Mouse (Mus musculus): ENCODE measurements around the gene Mylk2. TPM values are rescaled to one million over a fixed set of nuclear protein-coding genes. Genes with fewer than 3 reads are reported as not detected.
A peak's percentile ranks its signal among the peaks of the same experiment; 100 is the strongest.

Gene Mylk2
- polyA plus RNA-seq, 3 experiments from 2014 or later: not detected

DNA sequence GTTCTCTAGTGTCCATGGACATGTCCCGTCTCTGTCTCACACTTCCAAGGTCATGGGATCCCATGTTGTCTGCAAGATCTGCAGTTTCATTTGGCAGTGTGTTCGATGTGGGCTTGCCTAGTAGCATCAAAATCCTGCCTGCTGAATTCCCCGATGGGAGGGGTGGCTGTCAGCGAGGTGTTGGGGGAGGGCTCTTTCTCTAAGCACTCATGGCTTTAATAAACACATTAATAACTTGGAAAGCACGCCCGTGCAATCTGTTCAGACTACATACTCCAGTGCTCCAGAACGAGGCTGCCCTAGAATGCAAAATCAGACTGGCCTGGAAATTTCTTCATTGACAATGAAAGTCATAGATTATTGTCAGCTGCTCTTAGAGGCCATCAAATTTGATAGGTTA lies 35.9 kb downstream of the Mylk2 start:
- no peak for ATAC-seq

DNA sequence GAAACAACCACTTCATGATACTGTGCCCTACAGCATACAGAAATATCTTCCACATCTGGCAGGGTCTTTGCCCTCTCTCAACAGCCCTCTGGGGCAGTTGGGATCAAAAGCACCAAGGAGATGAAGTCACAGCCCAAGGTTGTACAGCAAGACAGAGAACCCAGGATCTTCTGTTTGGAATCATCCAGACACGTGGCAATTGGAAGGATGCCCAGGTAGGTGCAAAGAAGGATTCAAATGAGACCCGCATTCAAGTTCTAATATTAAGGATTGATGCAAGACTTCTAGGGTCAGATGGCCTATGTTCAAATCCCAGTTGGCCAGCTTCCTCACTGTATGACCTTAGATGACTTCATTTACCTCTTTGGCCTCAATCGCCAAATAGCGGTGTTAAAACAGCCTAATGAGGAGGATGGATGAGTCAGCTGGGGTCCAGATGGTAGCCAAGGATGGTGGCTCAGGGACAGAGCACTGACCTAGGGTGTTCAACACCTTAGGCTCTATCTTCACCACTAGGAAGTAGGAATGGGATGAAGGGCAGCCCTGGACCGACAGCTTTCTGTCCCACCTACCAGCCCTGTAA lies 37.4 kb downstream of the Mylk2 start:
- ATAC-seq: no peak

DNA sequence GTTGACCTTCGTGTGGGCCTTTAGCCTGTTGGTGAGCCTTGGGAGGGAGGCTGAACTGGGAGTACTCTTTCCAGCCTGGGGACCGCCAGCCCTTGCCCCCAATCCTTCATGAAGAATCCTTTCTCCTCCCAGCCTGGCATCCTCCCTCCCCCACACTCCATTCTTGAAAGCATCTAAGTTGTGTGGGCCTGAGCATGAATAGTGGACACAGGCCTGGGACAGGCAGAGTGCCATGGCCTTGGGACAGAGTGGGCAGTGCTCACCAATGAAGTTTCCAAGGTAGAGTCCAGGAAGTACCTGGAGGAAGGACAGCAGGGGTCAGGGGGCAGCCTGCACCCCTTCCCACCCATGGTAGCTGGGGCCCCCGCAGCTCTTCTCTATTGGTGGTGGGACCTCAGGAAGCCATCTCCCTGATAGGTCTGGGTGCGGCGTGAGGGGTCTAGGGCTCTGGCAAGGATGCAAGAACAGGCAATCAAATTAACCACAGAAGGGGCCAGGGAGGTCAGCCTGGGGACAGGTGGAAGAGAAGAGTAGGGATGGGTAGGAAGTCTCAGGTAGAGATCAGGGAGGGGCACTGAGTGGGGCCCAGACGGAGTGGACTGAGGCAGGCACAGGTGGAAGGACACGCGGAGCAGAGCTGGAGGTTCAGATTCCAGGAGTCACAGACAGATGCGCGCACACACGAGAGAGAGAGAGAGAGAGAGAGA lies 39.4 kb downstream of the Mylk2 start:
- ATAC-seq: no peak

DNA sequence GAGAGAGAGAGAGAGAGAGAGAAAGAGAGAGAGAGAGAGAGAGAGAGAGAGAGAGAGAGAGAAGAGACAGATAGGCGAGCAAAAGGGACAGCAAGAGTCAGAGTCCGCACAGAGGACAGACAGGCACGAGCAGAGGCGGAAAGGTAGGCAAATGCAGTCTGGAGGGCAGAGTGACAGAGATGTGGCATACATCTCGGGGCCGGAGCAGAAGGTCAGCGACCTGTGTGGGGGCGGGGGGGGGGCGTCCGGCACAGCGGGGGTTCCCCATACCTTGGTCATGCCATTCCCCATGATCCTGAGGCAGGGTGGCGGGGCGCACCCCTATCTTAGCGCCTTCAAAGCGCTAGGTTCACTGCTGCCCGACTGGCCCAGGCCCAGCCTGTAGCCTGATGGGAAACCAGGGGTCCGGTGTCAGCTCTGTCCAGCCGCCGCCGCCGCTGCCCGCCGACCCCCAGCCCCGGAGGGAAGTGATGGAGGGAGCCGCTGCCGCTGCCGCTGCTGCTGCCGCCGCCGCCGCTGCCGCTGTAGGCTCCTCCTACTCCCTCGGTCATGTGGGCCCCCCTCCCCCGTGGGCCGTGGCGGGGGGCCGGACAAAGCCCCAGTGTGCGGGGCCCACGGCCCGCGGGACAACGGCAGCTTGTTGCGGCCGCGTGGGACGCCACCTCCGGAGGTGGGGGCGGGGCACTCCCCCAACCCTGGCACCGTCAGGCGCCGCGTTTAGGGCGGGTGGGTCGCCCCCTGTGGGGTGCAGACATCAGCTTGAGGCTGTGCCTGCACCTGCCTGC lies 40.1 kb downstream of the Mylk2 start, which contains the start of gene Dusp15:
TSS of gene Dusp15 (minus strand) at position 634 of the 785 bp plus-strand sequence.
- ATAC-seq: no peak

DNA sequence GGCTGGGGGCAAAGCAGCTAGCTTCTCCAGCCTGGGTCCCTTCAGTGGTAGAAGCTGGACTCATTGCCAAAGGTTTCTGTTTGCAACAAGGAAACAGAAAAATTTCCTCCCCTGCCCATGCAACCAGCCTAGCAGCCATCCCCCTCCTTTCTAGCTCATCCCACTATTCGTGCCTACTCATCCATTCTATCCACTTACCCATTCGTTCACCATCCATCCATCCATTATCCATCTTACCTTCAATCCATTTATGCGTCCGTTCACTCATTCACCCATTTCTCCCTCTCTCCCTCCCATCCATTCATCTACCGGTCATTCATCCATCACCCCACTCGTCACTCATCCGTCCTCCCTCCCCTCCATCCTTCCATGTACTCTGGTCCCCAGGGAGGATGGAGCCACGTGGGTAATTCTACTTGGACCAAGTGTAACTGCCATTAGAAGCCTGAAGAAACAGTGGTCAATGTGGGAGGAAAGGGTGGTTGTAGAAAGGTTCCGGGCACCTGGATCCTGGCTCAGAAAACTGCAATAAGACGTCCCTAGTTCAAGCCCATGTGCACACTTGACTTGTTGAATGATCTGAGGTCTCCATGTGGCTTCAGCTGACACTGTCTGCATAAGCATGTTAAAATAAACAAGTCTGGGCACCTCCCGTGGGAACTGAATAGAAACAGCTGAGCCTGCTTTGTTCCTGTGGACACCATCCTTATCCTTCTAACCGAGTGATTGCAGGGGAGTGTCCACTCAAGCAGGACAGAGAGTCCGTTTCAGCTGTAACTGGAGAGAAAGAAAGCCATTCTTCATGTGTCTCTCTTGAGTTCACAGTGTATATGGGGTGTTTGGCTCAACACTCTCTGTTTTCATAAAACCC lies 40.9 kb downstream of the Mylk2 start:
- no peak for ATAC-seq

DNA sequence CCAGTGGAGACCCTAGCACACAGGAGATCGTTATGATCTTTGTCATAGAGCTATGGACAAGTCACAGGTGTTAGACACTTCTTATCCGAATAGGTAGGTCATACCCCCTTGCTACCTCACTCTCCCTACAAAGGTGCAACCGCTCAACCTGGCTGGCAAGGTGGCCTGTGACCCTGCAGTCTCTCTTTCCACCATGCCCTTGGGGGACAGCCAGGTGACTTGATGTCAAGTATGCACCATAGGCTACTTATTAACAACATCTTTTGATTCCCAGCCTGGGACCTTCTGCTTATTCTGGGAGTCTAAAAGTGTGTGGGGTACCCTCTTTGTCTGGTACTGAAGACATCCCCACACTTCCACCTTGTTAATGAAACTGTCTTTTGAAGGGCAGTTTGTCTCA lies 47.0 kb downstream of the Mylk2 start:
- ATAC-seq: no peak

DNA sequence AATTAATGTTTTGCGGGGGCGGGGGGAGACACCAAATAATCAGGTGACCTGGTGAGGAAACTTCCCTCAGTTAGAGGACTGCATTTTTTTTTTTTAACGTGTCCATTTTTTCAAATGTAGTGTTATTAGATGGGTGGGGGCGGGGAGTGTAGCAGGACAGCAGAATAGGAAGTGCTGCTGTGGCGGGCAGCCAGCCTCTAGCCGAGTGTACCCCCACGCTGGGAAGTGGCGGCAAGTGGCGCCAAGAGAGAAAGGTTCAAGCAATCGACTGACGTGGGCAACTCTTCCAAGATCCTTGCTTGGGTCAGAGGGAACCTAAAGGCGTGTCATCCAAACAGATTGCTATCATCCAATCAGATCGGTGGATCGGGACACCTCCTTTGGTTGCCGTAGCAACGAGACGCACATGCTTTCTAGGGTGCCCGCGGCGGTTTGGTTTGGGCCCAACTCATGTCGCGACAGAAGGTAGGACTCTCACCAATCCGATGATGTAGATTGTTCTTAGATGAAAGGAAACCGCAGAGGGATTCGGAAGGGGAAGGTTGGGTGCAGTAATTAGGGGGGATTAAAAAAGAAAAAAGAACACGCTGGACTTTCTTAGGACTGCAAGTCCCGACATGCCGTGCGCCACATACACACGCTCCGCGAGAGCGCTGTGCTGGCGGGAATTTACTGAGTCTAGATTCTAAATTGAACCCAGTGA lies 51.1 kb downstream of the Mylk2 start, which contains the start of gene Ttll9:
TSS of gene Ttll9 (plus strand) at position 395 of the 703 bp plus-strand sequence.
- ATAC-seq: peak; percentile 48

DNA sequence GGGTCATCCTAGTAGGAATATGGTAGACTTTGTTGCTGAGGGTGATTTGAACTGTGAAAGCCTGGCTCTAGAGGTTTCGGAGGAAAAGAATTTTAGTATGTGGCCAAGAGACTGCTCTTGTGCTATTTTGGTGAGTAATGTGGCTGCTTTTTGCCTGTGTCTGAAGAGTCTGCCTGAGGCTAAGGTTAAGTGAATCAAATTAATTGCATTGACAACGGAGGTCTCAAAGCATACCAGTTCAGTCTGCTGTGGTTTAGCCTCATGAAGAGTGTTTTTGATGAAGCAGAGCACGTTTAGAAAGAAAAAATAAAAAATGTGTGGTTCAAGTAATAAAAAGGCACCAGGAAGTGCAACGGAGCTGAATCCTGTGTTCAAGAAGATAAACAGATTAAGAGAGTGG lies 54.4 kb downstream of the Mylk2 start:
- ATAC-seq: no peak

Other genes with a start within 250 kb of the Mylk2 start
- 10 to 100 TPM; 61.6 to 72.9 (median 72.1) TPM for gene H13, start 241.9 kb upstream of the Mylk2 start, polyA plus RNA-seq (2017; shearing (Covaris generic))
- 1 to 10 TPM; 2.4 to 3.7 (median 2.5) TPM for gene Mcts2, start 224.3 kb upstream of the Mylk2 start, polyA plus RNA-seq (2017; shearing (Covaris generic))
- under 1 TPM in 1 of 3 experiments, not detected in 2; 0.91 TPM for gene Id1, start 175.1 kb upstream of the Mylk2 start, polyA plus RNA-seq (2017; shearing (Covaris generic))
- not detected for gene Cox4i2, start 157.2 kb upstream of the Mylk2 start, polyA plus RNA-seq (2017; shearing (Covaris generic))
- 10 to 100 TPM; 36.5 to 64.5 (median 41.8) TPM for gene Bcl2l1, start 79.6 kb upstream of the Mylk2 start, polyA plus RNA-seq (2017; shearing (Covaris generic))
- gene Tpx2, start 63.4 kb upstream of the Mylk2 start, polyA plus RNA-seq (2017; shearing (Covaris generic)): 10 to 100 TPM in 1 of 3 experiments, 1 to 10 TPM in 2; 5.3 to 56.1 (median 5.7) TPM
- gene Foxs1, start 21.9 kb downstream of the Mylk2 start, polyA plus RNA-seq (2017; shearing (Covaris generic)): not detected
- gene Dusp15, start 40.3 kb downstream of the Mylk2 start, polyA plus RNA-seq (2017; shearing (Covaris generic)): not detected
- 1 to 10 TPM in 2 of 3 experiments, under 1 TPM in 1; 0.92 to 1.6 (median 1.0) TPM for gene Ttll9, start 51.1 kb downstream of the Mylk2 start, polyA plus RNA-seq (2017; shearing (Covaris generic))
- 100 to 1,000 TPM; 149 to 191 (median 188) TPM for gene Pdrg1, start 104.1 kb downstream of the Mylk2 start, polyA plus RNA-seq (2017; shearing (Covaris generic))
- not detected for gene Xkr7, start 120.5 kb downstream of the Mylk2 start, polyA plus RNA-seq (2017; shearing (Covaris generic))
- not detected for gene Ccm2l, start 154.6 kb downstream of the Mylk2 start, polyA plus RNA-seq (2017; shearing (Covaris generic))
- 1 to 10 TPM in 1 of 3 experiments, under 1 TPM in 1, not detected in 1; 0.28 to 1.0 TPM for gene Hck, start 197.1 kb downstream of the Mylk2 start, polyA plus RNA-seq (2017; shearing (Covaris generic))
- gene Tm9sf4, start 250.0 kb downstream of the Mylk2 start, polyA plus RNA-seq (2017; shearing (Covaris generic)): 10 to 100 TPM; 31.2 to 49.1 (median 47.2) TPM